Mouse (Mus musculus) kidney, postnatal 0 days (tissue): ENCODE data around the gene Myo18b. TPM values are rescaled to one million over a fixed set of nuclear protein-coding genes. Genes with fewer than 3 reads are reported as not detected.

Experiments
- ATAC-seq: fragments of 200-750 bp; cut with Nextera tagmentation; replicated peaks from 2 replicates; pipeline ENCODE4 v1.8.0; 2017; ENCODE audit warnings: low read depth, moderate number of reproducible peaks, moderate TSS enrichment, moderate library complexity; ENCODE audit not compliant: low FRiP score
- DNase-seq: peaks from one replicate; pipeline ENCODE4 v3.0.0-alpha.2; 2016; ENCODE audit warnings: low spot score
- H3K27ac ChIP-seq: fragments of 300-500 bp; sonication (generic); 2 replicates; pipeline ENCODE4 v1.5.1; 2014; ENCODE audit warnings: mild to moderate bottlenecking
- H3K27me3 ChIP-seq: fragments of 300-500 bp; sonication (generic); 2 replicates; pipeline ENCODE4 v1.6.1; 2014; ENCODE audit warnings: low read length, mixed read lengths; ENCODE audit not compliant: insufficient read depth
- H3K36me3 ChIP-seq: fragments of 300-500 bp; sonication (generic); 2 replicates; pipeline ENCODE4 v1.6.1; 2014; ENCODE audit warnings: low read length, mixed read lengths; ENCODE audit not compliant: insufficient read depth
- H3K4me1 ChIP-seq: fragments of 300-500 bp; sonication (generic); replicated peaks from 2 replicates; pipeline ENCODE4 v1.6.1; 2014; ENCODE audit warnings: antibody characterized with exemption, low read length, mixed read lengths; ENCODE audit not compliant: insufficient read depth
- H3K4me2 ChIP-seq: fragments of 300-500 bp; sonication (generic); 2 replicates; pipeline ENCODE4 v1.6.1; 2014; ENCODE audit warnings: mild to moderate bottlenecking, low read length, moderate library complexity, mixed read lengths
- H3K4me3 ChIP-seq: fragments of 300-500 bp; sonication (generic); replicated peaks from 2 replicates; pipeline ENCODE4 v1.5.1; 2014; ENCODE audit warnings: low read depth, low read length
- H3K9ac ChIP-seq: fragments of 300-500 bp; sonication (generic); 2 replicates; pipeline ENCODE4 v1.6.1; 2014; ENCODE audit warnings: low read depth, low read length
- H3K9me3 ChIP-seq: fragments of 300-500 bp; sonication (generic); replicated peaks from 2 replicates; pipeline ENCODE4 v1.6.1; 2016; ENCODE audit warnings: low read length, inconsistent platforms, mixed read lengths
- CTCF ChIP-seq: IDR thresholded peaks from 2 replicates; pipeline ENCODE4 v1.5.1; 2016; ENCODE audit warnings: antibody characterized with exemption, low read depth, mild to moderate bottlenecking, moderate library complexity
- WGBS: fragments of 180-500 bp; shearing (Covaris S2); extraction: QIAGEN DNeasy Blood & Tissue Kit; methylation state at CpG from one replicate; pipeline ENCODE4 v1.1.7; 2014; 5-methylcytosine and 5-hydroxymethylcytosine counted together
- polyA plus RNA-seq: library from polyadenylated mRNA; unstranded; fragments of >200 nt; fragmentation: Nextera tagmentation; extraction: Ambion mirVana; gene quantifications from 2 replicates; pipeline ENCODE4 v1.2.1, GENCODE M21; 2015

Myo18b gene
- polyA plus RNA-seq, 1 experiment from 2014 or later, result 0.13 TPM

- Histone ChIP-seq H3K27ac (no peak overlapping the region), H3K36me3 (no peaks in the 10 kb centered on the region), H3K4me2 (no peak overlapping the region), H3K4me1 (no peaks in the 10 kb centered on the region), H3K4me3 (no peak overlapping the region), H3K9ac (no peak overlapping the region), H3K9me3 (no peaks in the 10 kb centered on the region), H3K27me3 (no peaks in the 10 kb centered on the region)
- ATAC-seq (no peak), DNase-seq (no peak)
- no peak for TF ChIP-seq CTCF
- WGBS, result 81% methylated on average over 2 of the region's 2 CpGs
Measured at GRCm38 (mm10) chr5:112679251-112679650, 216.9 kb downstream of the Myo18b start.

DNA sequence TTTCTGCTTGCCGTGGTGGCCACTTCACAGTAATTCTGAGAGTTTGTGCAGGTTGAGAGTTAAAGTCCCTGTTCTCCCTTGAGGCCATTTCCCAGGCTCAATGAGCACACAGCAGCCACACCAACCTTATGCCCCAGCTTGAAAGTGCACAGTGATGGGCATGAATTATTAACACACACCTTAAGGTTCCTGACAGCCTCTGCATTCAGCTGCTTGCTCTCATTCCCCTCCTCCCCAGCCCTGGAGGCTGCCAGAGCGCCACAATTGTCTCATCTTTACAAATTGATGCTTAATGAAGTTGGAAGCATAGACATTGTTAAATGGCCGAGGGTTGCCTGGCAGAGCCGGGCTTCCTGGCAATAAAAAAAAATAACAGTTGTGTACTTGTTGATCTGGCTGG is 218.0 kb downstream of the Myo18b start:
- Histone ChIP-seq H3K36me3 (no peaks in the 10 kb centered on the region), H3K9ac (no peak overlapping the region), H3K27me3 (no peaks in the 10 kb centered on the region), H3K4me2 (no peak overlapping the region), H3K9me3 (no peaks in the 10 kb centered on the region), H3K4me1 (no peaks in the 10 kb centered on the region), H3K4me3 (no peak overlapping the region), H3K27ac (no peak overlapping the region)
- no peak for DNase-seq
- TF ChIP-seq CTCF, result no peak
- ATAC-seq, result no peak
- 50% methylated on average over 4 of the region's 4 CpGs for WGBS

DNA sequence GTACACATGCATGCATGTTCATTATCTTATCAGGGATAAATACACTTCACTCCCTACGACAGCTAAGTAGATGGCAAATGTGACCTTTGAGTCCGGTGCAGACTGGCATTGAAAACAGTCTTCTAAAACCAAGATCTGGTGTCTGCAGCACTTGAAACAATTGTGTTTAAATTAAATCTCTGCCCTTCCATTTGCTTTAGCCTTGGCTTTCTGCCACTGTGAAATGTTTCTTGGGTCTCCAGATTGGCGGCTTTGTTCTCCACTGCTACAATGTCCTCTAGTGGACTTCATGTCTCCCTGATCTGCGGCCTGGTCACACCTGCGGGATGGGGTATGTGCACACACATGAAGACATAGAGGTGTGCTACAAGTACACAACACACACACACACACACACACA is 221.4 kb downstream of the Myo18b start:
- no peak for DNase-seq

DNA sequence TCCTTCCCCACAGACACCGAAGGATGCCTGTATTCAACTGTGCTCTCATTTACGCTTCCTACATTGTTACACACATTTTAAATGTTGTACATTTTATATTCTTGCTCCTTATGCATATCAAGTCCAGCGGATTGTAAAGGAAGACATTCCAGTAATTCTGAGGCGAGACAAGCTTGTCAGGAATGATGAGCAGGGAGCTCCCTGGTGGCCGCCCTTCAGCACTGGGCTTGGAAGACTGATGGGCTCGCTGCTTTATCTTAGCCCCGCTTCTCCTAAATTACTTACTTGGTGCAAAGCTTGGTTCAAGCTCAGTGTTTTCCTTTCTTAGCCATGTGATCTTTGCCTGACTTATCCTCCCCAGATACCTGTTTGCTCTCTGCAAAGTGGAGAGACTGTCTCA is 223.7 kb downstream of the Myo18b start:
- ATAC-seq (no peak), DNase-seq (no peak)
- H3K4me1 ChIP-seq, result no peaks in the 10 kb centered on the region
- H3K9ac ChIP-seq, result no peak overlapping the region
- WGBS, result 46% methylated on average over 7 of the region's 7 CpGs
- H3K27me3 ChIP-seq, result no peaks in the 10 kb centered on the region
- H3K4me3 ChIP-seq, result no peak overlapping the region
- no peak overlapping the region for H3K4me2 ChIP-seq
- no peaks in the 10 kb centered on the region for H3K36me3 ChIP-seq
- H3K9me3 ChIP-seq, result no peaks in the 10 kb centered on the region
- no peak overlapping the region for H3K27ac ChIP-seq
- peak; percentile 28; the same call in 1 of the 2 replicates for TF ChIP-seq CTCF

More for the DNA sequence above, 221.4 kb downstream of the Myo18b start:
- H3K4me1 ChIP-seq, result no peaks in the 10 kb centered on the region
- ATAC-seq, result no peak
- no peak overlapping the region for H3K9ac ChIP-seq
- no peak for TF ChIP-seq CTCF
- no peak overlapping the region for H3K4me2 ChIP-seq
- no peaks in the 10 kb centered on the region for H3K36me3 ChIP-seq
- H3K4me3 ChIP-seq, result no peak overlapping the region
- 75% methylated on average over 5 of the region's 5 CpGs for WGBS
- H3K27me3 ChIP-seq, result no peaks in the 10 kb centered on the region
- no peaks in the 10 kb centered on the region for H3K9me3 ChIP-seq
- H3K27ac ChIP-seq, result no peak overlapping the region

DNA sequence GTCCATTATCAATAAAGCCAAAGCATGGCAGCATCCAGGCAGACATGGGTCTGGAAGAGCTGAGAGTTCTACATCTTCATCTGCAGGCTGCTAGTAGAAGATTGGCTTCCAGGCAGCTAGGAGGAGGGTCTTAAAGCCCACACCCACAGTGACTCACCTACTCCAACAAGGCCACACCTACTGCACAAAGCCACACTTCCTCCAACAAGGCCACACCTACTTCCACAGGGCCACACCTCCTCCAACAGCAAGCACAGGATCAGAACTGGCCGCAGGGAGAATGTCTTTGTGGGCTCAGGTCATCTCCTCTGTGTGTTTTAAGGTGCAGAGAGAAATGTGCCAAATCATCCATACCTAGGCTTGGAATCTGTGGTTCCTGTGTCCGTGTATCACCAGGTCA is 224.2 kb downstream of the Myo18b start:
- no peak for TF ChIP-seq CTCF

DNA sequence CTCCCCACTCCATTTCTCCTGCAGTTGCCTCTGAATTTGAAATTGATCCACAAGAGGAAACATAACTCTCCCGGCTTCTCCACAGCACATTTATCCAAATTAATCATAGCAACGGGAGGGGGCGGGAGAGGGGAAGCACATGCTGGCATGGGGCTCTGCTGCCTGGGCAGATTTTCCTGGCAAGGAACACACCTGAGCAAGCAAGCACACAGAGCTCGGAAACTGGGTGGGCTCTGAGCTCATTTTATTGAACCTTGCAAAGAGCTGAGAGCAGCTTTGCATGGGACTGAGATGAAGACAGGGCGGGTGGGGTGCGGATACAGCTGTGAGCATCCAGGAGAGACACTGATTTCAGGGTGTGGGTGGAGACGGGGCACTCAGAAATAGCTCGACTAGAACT is 229.0 kb downstream of the Myo18b start:
- no peak overlapping the region for H3K9ac ChIP-seq
- H3K9me3 ChIP-seq, result no peaks in the 10 kb centered on the region
- WGBS, result 57% methylated on average over 8 of the region's 8 CpGs
- no peaks in the 10 kb centered on the region for H3K4me1 ChIP-seq
- ATAC-seq (no peak), DNase-seq (no peak)
- no peak overlapping the region for H3K4me2 ChIP-seq
- no peak overlapping the region for H3K4me3 ChIP-seq
- no peaks in the 10 kb centered on the region for H3K36me3 ChIP-seq
- no peak overlapping the region for H3K27ac ChIP-seq
- TF ChIP-seq CTCF, result no peak
- no peaks in the 10 kb centered on the region for H3K27me3 ChIP-seq

More for the DNA sequence above, 224.2 kb downstream of the Myo18b start:
- Histone ChIP-seq H3K9ac (no peak overlapping the region), H3K4me1 (no peaks in the 10 kb centered on the region), H3K36me3 (no peaks in the 10 kb centered on the region), H3K27ac (no peak overlapping the region), H3K4me2 (no peak overlapping the region), H3K9me3 (no peaks in the 10 kb centered on the region), H3K4me3 (no peak overlapping the region), H3K27me3 (no peaks in the 10 kb centered on the region)
- DNase-seq, result no peak
- 24% methylated on average over 2 of the region's 2 CpGs for WGBS
- ATAC-seq, result no peak

DNA sequence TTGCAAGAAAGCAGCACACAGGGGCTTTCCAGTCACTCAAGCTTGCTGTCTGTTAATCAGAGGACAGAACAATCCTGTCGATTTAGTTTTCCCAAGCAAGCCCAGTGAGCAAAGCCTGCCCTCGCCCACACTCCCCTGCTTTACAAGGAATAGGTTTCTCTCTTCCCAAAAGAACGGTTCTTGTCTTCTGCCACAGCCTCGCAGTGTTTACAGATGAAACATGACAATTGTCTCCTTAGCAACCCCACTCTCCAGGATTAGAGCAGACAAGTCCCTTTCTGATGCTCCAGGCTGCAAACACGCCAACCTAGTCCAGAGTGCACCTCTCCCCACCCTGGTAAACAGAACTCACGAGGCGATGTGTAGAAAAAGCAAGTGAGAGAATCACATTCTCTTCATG is 230.5 kb downstream of the Myo18b start:
- 58% methylated on average over 7 of the region's 7 CpGs for WGBS
- no peak for DNase-seq
- no peak overlapping the region for H3K9ac ChIP-seq
- no peaks in the 10 kb centered on the region for H3K4me1 ChIP-seq
- H3K4me3 ChIP-seq, result no peak overlapping the region
- H3K4me2 ChIP-seq, result no peak overlapping the region
- no peak for ATAC-seq
- no peaks in the 10 kb centered on the region for H3K27me3 ChIP-seq
- no peaks in the 10 kb centered on the region for H3K9me3 ChIP-seq
- no peaks in the 10 kb centered on the region for H3K36me3 ChIP-seq
- no peak for TF ChIP-seq CTCF
- H3K27ac ChIP-seq, result no peak overlapping the region
